Mouse (Mus musculus) bone marrow, adult 2 months (tissue): Measurements from ENCODE around the gene Gm10837.

Source experiments
- CTCF ChIP-seq: fragments of 200-500 bp; IDR thresholded peaks from 2 replicates; pipeline ENCODE4 v1.5.1; 2011; ENCODE audit warnings: low read length, control low read depth; ENCODE audit not compliant: control insufficient read depth, insufficient read depth
- POLR2A ChIP-seq: fragments of 200-500 bp; IDR thresholded peaks from 2 replicates; pipeline ENCODE4 v1.6.1; 2011; ENCODE audit warnings: low read depth, mild to moderate bottlenecking, control low read depth, low read length, borderline replicate concordance; ENCODE audit not compliant: control insufficient read depth

GRCm38 (mm10) chr14:122450496-122451382 is 39.6 kb upstream of the Gm10837 start, which contains the start of gene Gm5089:
- TF ChIP-seq POLR2A = no peak
- TF ChIP-seq CTCF = no peak
